Mouse (Mus musculus) limb, embryonic 10.5 days (tissue): ENCODE measurements around the gene Gm27235. TPM values are rescaled to one million over a fixed set of nuclear protein-coding genes. Genes with fewer than 3 reads are reported as not detected.
"Not testable (repeated sequence)": the region's sequence is repeated elsewhere in the genome, so short reads cannot be mapped to it uniquely, and the experiment has no call there.

Source experiments
- DNase-seq: peaks from one replicate; pipeline ENCODE4 v3.0.0-alpha.2; 2017; ENCODE audit warnings: low spot score
- H3K27ac ChIP-seq: fragments of 300-500 bp; sonication (generic); 2 replicates; pipeline ENCODE4 v1.5.1; 2016; ENCODE audit warnings: mild to moderate bottlenecking
- H3K27me3 ChIP-seq: fragments of 300-500 bp; sonication (generic); 2 replicates; pipeline ENCODE4 v1.6.1; 2016; ENCODE audit warnings: low read depth, mild to moderate bottlenecking; ENCODE audit not compliant: poor library complexity, severe bottlenecking
- H3K36me3 ChIP-seq: fragments of 300-500 bp; sonication (generic); 2 replicates; pipeline ENCODE4 v1.6.1; 2016; ENCODE audit warnings: mild to moderate bottlenecking, moderate library complexity
- H3K4me1 ChIP-seq: fragments of 300-500 bp; sonication (generic); 2 replicates; pipeline ENCODE4 v1.6.1; 2016
- H3K4me3 ChIP-seq: fragments of 300-500 bp; sonication (generic); 2 replicates; pipeline ENCODE4 v1.5.1; 2016; ENCODE audit warnings: mild to moderate bottlenecking, moderate library complexity
- H3K9me3 ChIP-seq: fragments of 300-500 bp; sonication (generic); replicated peaks from 2 replicates; pipeline ENCODE4 v1.6.1; 2016; ENCODE audit warnings: mild to moderate bottlenecking
- WGBS: fragments of 180-500 bp; shearing (Covaris S2); methylation state at CpG from one replicate; pipeline ENCODE4 v1.1.7; 2016; 5-methylcytosine and 5-hydroxymethylcytosine counted together
- polyA plus RNA-seq: library from polyadenylated mRNA; unstranded; fragments of >200 nt; fragmentation: Nextera tagmentation; extraction: Ambion mirVana; gene quantifications from 2 replicates; pipeline ENCODE4 v1.2.1, GENCODE M21; 2016

Gene Gm27235
- not detected in 2 replicates for polyA plus RNA-seq

DNA sequence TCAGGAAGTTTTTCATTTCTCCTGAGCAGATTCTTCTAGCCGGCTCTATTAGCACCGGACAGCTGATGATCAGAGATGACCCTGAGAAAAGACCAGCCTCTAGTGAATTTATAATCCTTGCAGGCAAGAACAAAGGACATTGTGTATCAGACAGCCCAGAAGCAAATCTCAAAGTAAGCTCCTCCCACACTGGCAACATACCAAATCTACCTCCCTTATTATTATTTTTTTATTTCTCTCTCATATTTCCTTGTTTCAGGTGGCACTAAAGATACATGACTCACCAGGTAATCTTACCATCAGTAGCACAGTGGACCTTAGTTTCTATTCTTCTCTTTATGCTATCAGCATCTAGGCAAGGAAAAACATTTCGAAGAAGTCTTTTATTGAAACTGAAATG is at the start of gene Gm27235, which contains the start of gene D730048I06Rik:
Gene Gm27235 (minus strand): TSS at position 101 of the 400 bp plus-strand sequence.
Gene D730048I06Rik (minus strand): TSS at position 112 of the 400 bp plus-strand sequence.
- no peaks in the 10 kb centered on the region for H3K36me3 ChIP-seq
- H3K27me3 ChIP-seq = no peaks in the 10 kb centered on the region
- H3K9me3 ChIP-seq = 0 out of 2 replicates have a peak, but pooled peaks cover 2% of the 10 kb centered on the region
- no peaks in the 10 kb centered on the region for H3K4me1 ChIP-seq
- H3K27ac ChIP-seq = no peak within 1 kb of the TSS
- 97% methylated on average over 3 of the region's 3 CpGs for WGBS
- DNase-seq = no peak
- H3K4me3 ChIP-seq = no peak within 1 kb of the TSS

DNA sequence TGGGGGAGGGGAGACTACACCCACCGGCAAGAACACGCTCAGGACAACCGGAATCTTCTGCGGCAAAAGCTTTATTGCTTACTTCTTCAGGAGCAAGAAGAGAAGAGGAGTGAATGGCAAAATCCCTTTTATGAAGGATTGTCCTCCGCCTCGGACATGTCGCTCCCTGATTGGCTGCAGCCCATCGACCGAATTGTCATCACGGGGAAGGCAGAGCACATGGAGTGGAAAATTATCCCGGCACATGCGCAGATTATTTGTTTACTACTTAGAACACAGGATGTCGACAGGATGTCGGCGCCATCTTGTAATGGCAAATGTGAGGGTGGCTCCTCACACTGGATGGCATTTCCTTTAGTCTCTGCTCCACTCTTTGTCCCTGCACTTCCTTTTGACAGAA is 28.0 kb upstream of the Gm27235 start:
- DNase-seq, H3K36me3 ChIP-seq: not testable (repeated sequence)
- 94% methylated on average over 15 of the region's 15 CpGs for WGBS

DNA sequence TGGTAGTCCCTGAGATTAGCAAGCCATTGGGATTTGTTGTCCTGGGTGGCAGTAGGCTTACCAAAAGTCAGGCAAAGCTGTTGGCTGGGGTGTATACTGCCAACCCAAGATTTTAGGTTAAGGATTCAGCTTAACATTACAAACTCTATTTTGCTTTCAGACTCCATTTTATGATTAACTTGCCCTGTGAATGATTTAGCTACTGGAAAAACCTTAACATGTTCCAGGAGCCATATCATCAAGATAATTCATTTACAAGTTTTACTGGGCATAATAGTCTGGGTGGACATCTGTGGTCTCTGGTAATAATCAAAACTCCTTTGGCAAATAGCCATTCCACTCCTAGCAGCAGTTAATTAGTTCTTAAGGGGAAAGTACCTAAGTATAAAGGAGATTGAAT is 8.2 kb upstream of the Gm27235 start:
- no peak for DNase-seq
- Histone ChIP-seq H3K27ac (no peak overlapping the region), H3K9me3 (0 out of 2 replicates have a peak, but pooled peaks cover 1% of the 10 kb centered on the region), H3K27me3 (no peaks in the 10 kb centered on the region), H3K4me3 (no peak overlapping the region), H3K36me3 (no peaks in the 10 kb centered on the region), H3K4me1 (no peaks in the 10 kb centered on the region)

More for the DNA sequence above, 28.0 kb upstream of the Gm27235 start:
- not testable (repeated sequence) for H3K4me3 ChIP-seq, H3K27me3 ChIP-seq, H3K27ac ChIP-seq, H3K9me3 ChIP-seq, H3K4me1 ChIP-seq

DNA sequence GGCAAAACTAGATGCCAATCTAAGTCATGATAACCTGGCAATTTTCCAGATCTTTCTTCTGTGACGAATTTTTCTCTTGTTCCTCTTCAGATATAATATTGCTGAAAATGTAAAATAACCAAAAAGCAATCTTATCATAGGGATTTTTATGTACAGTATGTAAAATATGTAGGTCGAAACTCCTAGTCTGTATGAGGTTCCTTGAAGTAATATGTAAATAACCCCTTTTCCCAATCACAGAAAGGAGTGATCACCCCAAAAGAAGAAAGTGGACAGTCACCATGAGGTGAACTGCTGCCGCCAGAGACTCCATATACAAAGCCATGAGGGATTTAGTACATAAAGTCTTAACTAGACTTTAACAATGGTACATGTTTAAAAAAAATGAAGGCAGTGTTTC is 11.9 kb downstream of the Gm27235 start, which contains the start of gene Gm17727:
Gene Gm17727 (minus strand): TSS at position 101 of the 400 bp plus-strand sequence.
- Histone ChIP-seq H3K9me3 (no peaks in the 10 kb centered on the region), H3K36me3 (no peaks in the 10 kb centered on the region), H3K27me3 (no peaks in the 10 kb centered on the region), H3K4me1 (no peaks in the 10 kb centered on the region), H3K27ac (no peak within 1 kb of the TSS), H3K4me3 (no peak within 1 kb of the TSS)
- DNase-seq = no peak
- WGBS = 69% methylated on average over 3 of the region's 3 CpGs

GRCm38 (mm10) chr9:35756843-35757242 is 33.1 kb downstream of the Gm27235 start:
- no peaks in the 10 kb centered on the region for H3K9me3 ChIP-seq
- no peaks in the 10 kb centered on the region for H3K4me1 ChIP-seq
- H3K27me3 ChIP-seq = no peaks in the 10 kb centered on the region
- no peak overlapping the region for H3K4me3 ChIP-seq
- no peaks in the 10 kb centered on the region for H3K36me3 ChIP-seq
- DNase-seq = no peak
- H3K27ac ChIP-seq = no peak overlapping the region

GRCm38 (mm10) chr9:35740749-35741148 is 49.2 kb downstream of the Gm27235 start, which contains the start of gene Gm17677:
Gene Gm17677 (plus strand): TSS chr9:35741049.
- H3K4me3 ChIP-seq = no peak within 1 kb of the TSS
- no peaks in the 10 kb centered on the region for H3K36me3 ChIP-seq
- H3K27me3 ChIP-seq = no peaks in the 10 kb centered on the region
- no peak for DNase-seq
- no peak within 1 kb of the TSS for H3K27ac ChIP-seq
- no peaks in the 10 kb centered on the region for H3K4me1 ChIP-seq
- 0 out of 2 replicates have a peak, but pooled peaks cover 4% of the 10 kb centered on the region for H3K9me3 ChIP-seq

Other genes with a start within 250 kb of the Gm27235 start
- gene Ddx25, start 231.6 kb downstream of the Gm27235 start, polyA plus RNA-seq = 4.9 and 6.0 TPM in 2 replicates
- gene Pus3, start 231.5 kb downstream of the Gm27235 start, polyA plus RNA-seq = 21.2 and 22.3 TPM in 2 replicates
- 1.2 and 1.4 TPM in 2 replicates for gene Pate2, start 219.8 kb downstream of the Gm27235 start, polyA plus RNA-seq
- 19.5 and 22.4 TPM in 2 replicates for gene Hyls1, start 219.7 kb downstream of the Gm27235 start, polyA plus RNA-seq
- 0.19 TPM in 1 of 2 replicates, not detected in the other for gene Pate4, start 178.2 kb downstream of the Gm27235 start, polyA plus RNA-seq
- gene Pate3, start 141.9 kb downstream of the Gm27235 start, polyA plus RNA-seq = 0.10 TPM in 1 of 2 replicates, not detected in the other
- not detected in 2 replicates for gene Pate1, start 102.7 kb downstream of the Gm27235 start, polyA plus RNA-seq
- not detected in 2 replicates for gene Gm17677, start 49.1 kb downstream of the Gm27235 start, polyA plus RNA-seq
- gene Gm17727, start 12.0 kb downstream of the Gm27235 start, polyA plus RNA-seq = not detected in 2 replicates
- gene D730048I06Rik, start within 50 bp of the Gm27235 start, polyA plus RNA-seq = not detected in 2 replicates
- not detected in 2 replicates for gene 9230110F15Rik, start 54.0 kb upstream of the Gm27235 start, polyA plus RNA-seq
- gene 9230113P08Rik, start 118.3 kb upstream of the Gm27235 start, polyA plus RNA-seq = not detected in 2 replicates